Mouse (Mus musculus) small intestine, adult 2 months (tissue): ENCODE measurements around the gene Pipox.

Source experiments
- CTCF ChIP-seq: fragments of 200-500 bp; IDR thresholded peaks from 2 replicates; pipeline ENCODE4 v1.5.1; 2012; ENCODE audit warnings: low read depth, mild to moderate bottlenecking, control low read depth, inconsistent platforms, low read length, moderate library complexity, mixed read lengths; ENCODE audit not compliant: insufficient replicate concordance, insufficient read length; ENCODE audit errors: extremely low read depth
- POLR2A ChIP-seq: fragments of 200-500 bp; IDR thresholded peaks from 2 replicates; pipeline ENCODE4 v1.6.1; 2012; ENCODE audit warnings: low read depth, mild to moderate bottlenecking, control low read depth, inconsistent platforms, low read length, moderate library complexity

GRCm38 (mm10) chr11:77896480-77896819, 2.6 kb upstream of the Pipox start:
- TF ChIP-seq CTCF = no peak
- TF ChIP-seq POLR2A = no peak
